Comparison of ENCODE assay signal across 13 mouse cellular contexts in genomic region chr19:56835340-56835739, GRCm38 (mm10). TPM values are rescaled to one million over a fixed set of nuclear protein-coding genes. Genes with fewer than 3 reads are reported as not detected.
DNase-seq lines count a peak whose midpoint lies in the region; ATAC-seq and TF ChIP-seq lines count a peak whose summit lies in the region.
"Had no signal": no experiment of that assay in that cellular context is flagged by ENCODE, and none has a peak within 500 bp of the region (broad histone marks: within the 10 kb centered on the region; RNA-seq: fewer than 3 reads in every experiment).

No protein-coding gene starts in this region.

- H3K36me3 ChIP-seq in hindbrain, embryonic 11.5 days (ENCODE audit: control insufficient read depth, insufficient read depth, low read length) = no peaks in the 10 kb centered on the region
- H3K36me3 ChIP-seq in hindbrain, embryonic 10.5 days = no peaks in the 10 kb centered on the region
- no peaks in the 10 kb centered on the region for H3K36me3 ChIP-seq in hindbrain, postnatal 0 days (ENCODE audit: insufficient read depth, low read length)
- no peaks in the 10 kb centered on the region for H3K36me3 ChIP-seq in liver, embryonic 11.5 days (ENCODE audit: control insufficient read depth, insufficient read depth, low read length)
- H3K36me3 ChIP-seq: embryonic facial prominence, embryonic 13.5 days; neural tube, embryonic 12.5 days; stomach, embryonic 15.5 days had no signal

- no peak overlapping the region for H3K4me3 ChIP-seq in hindbrain, embryonic 11.5 days (ENCODE audit: low read depth, low read length)
- no peak overlapping the region for H3K4me3 ChIP-seq in hindbrain, embryonic 10.5 days
- no peak overlapping the region for H3K4me3 ChIP-seq in hindbrain, postnatal 0 days (ENCODE audit: low read length)
- H3K4me3 ChIP-seq in liver, embryonic 11.5 days (ENCODE audit: low read depth, low read length) = no peak overlapping the region
- H3K4me3 ChIP-seq: embryonic facial prominence, embryonic 13.5 days; megakaryocyte, embryonic 14.5 days; neural tube, embryonic 12.5 days; stomach, embryonic 15.5 days had no signal

- no peak overlapping the region for H3K4me2 ChIP-seq in hindbrain, embryonic 11.5 days (replicated peaks; ENCODE audit: low read depth, low read length)
- H3K4me2 ChIP-seq in hindbrain, postnatal 0 days (ENCODE audit: low read depth, low read length) = no peak overlapping the region
- H3K4me2 ChIP-seq in liver, embryonic 11.5 days = no peak overlapping the region
- H3K4me2 ChIP-seq: embryonic facial prominence, embryonic 13.5 days; neural tube, embryonic 12.5 days; stomach, embryonic 15.5 days had no signal

- DNase-seq in hindbrain, embryonic 11.5 days (ENCODE audit: low spot score) = peak; percentile 55
- no peak for DNase-seq in hindbrain, embryonic 10.5 days (ENCODE audit: low spot score)
- peak; percentile 83 for DNase-seq in retina, postnatal 1 day
- no peak for DNase-seq in retina, embryonic 14.5 days (ENCODE audit: low spot score)
- DNase-seq in hindbrain, postnatal 0 days (ENCODE audit: low spot score) = peak; percentile 74
- DNase-seq in liver, embryonic 11.5 days (ENCODE audit: low spot score) = no peak
- DNase-seq: heart, adult 18-20 months had no signal

- no peak overlapping the region for H3K27ac ChIP-seq in hindbrain, embryonic 11.5 days (ENCODE audit: low read depth, low read length)
- H3K27ac ChIP-seq in hindbrain, embryonic 10.5 days = no peak overlapping the region
- no peak overlapping the region for H3K27ac ChIP-seq in hindbrain, postnatal 0 days
- H3K27ac ChIP-seq in liver, embryonic 11.5 days (ENCODE audit: low read depth, low read length) = no peak overlapping the region
- H3K27ac ChIP-seq: embryonic facial prominence, embryonic 13.5 days; liver, embryonic 14.5 days; neural tube, embryonic 12.5 days; stomach, embryonic 15.5 days had no signal

- no peak for ATAC-seq in hindbrain, embryonic 11.5 days (ENCODE audit: low FRiP score)
- no peak for ATAC-seq in hindbrain, postnatal 0 days
- ATAC-seq in liver, embryonic 11.5 days (replicated peaks; ENCODE audit: low FRiP score) = no peak
- ATAC-seq in cerebellum, adult (ENCODE audit: insufficient number of reproducible peaks, low FRiP score, low TSS enrichment) = no peak

- no peak overlapping the region for H3K9ac ChIP-seq in hindbrain, embryonic 11.5 days (ENCODE audit: low read depth, low read length)
- H3K9ac ChIP-seq in hindbrain, postnatal 0 days (replicated peaks; ENCODE audit: low read length) = no peak overlapping the region
- H3K9ac ChIP-seq in liver, embryonic 11.5 days (ENCODE audit: low read depth, low read length) = no peak overlapping the region
- H3K9ac ChIP-seq: embryonic facial prominence, embryonic 13.5 days; liver, embryonic 14.5 days; neural tube, embryonic 12.5 days; stomach, embryonic 15.5 days had no signal

- H3K4me1 ChIP-seq in hindbrain, embryonic 11.5 days (replicated peaks; ENCODE audit: control insufficient read depth, insufficient read depth, low read length) = no peaks in the 10 kb centered on the region
- H3K4me1 ChIP-seq in hindbrain, embryonic 10.5 days (replicated peaks) = no peaks in the 10 kb centered on the region
- no peaks in the 10 kb centered on the region for H3K4me1 ChIP-seq in hindbrain, postnatal 0 days (ENCODE audit: insufficient read depth, low read length)
- H3K4me1 ChIP-seq in liver, embryonic 11.5 days (replicated peaks; ENCODE audit: control insufficient read depth, insufficient read depth, low read length) = no peaks in the 10 kb centered on the region
- H3K4me1 ChIP-seq: megakaryocyte, embryonic 14.5 days; stomach, embryonic 15.5 days had no signal

- no peaks in the 10 kb centered on the region for H3K27me3 ChIP-seq in hindbrain, embryonic 11.5 days (ENCODE audit: control insufficient read depth, insufficient read depth, low read length)
- no peaks in the 10 kb centered on the region for H3K27me3 ChIP-seq in hindbrain, embryonic 10.5 days (ENCODE audit: insufficient read depth, poor library complexity, severe bottlenecking)
- no peaks in the 10 kb centered on the region for H3K27me3 ChIP-seq in hindbrain, postnatal 0 days (ENCODE audit: insufficient read depth, low read length)
- no peaks in the 10 kb centered on the region for H3K27me3 ChIP-seq in liver, embryonic 11.5 days (replicated peaks; ENCODE audit: control insufficient read depth, insufficient read depth, low read length)
- H3K27me3 ChIP-seq: embryonic facial prominence, embryonic 13.5 days; neural tube, embryonic 12.5 days; stomach, embryonic 15.5 days had no signal

- 53% methylated on average over 9 of the region's 9 CpGs for whole genome bisulfite sequencing in hindbrain, embryonic 11.5 days
- 69% methylated on average over 9 of the region's 9 CpGs for WGBS in hindbrain, embryonic 10.5 days
- 24% methylated on average over 9 of the region's 9 CpGs for WGBS in hindbrain, postnatal 0 days
- WGBS in liver, embryonic 11.5 days = 85% methylated on average over 9 of the region's 9 CpGs

- no peak for TF ChIP-seq CTCF in hindbrain, postnatal 0 days (IDR thresholded peaks at IDR 0.05; ENCODE audit: low read depth)

- H3K9me3 ChIP-seq in hindbrain, embryonic 11.5 days (ENCODE audit: control insufficient read depth, low read length) = no peaks in the 10 kb centered on the region
- no peaks in the 10 kb centered on the region for H3K9me3 ChIP-seq in hindbrain, embryonic 10.5 days
- H3K9me3 ChIP-seq in hindbrain, postnatal 0 days (ENCODE audit: low read length) = no peaks in the 10 kb centered on the region
- H3K9me3 ChIP-seq in liver, embryonic 11.5 days (ENCODE audit: control insufficient read depth, low read length) = no peaks in the 10 kb centered on the region
- H3K9me3 ChIP-seq: embryonic facial prominence, embryonic 13.5 days; megakaryocyte, embryonic 14.5 days; neural tube, embryonic 12.5 days; stomach, embryonic 15.5 days had no signal

RNA-seq across cellular contexts. Expression of gene Tdrd1, which starts 9.3 kb away (rescaled TPM):
- polyA plus RNA-seq in hindbrain, embryonic 11.5 days (2014; fragmentation: Nextera tagmentation; extraction: Ambion mirVana) = 0.68 and 0.95 TPM in 2 replicates
- polyA plus RNA-seq in hindbrain, embryonic 10.5 days (2016; fragmentation: Nextera tagmentation; extraction: Ambion mirVana) = 0.52 and 0.75 TPM in 2 replicates
- total RNA-seq in hindbrain, postnatal 0 days (2014; rRNA removed) = 0.94 and 1.0 TPM in 2 replicates
- 0.68 and 0.81 TPM in 2 replicates for polyA plus RNA-seq in hindbrain, postnatal 0 days (2015; fragmentation: Nextera tagmentation; extraction: Ambion mirVana)
- polyA plus RNA-seq in liver, embryonic 11.5 days (2014; fragmentation: Nextera tagmentation; extraction: Ambion mirVana) = 0.45 and 0.81 TPM in 2 replicates
- total RNA-seq: heart, adult 18-20 months had no signal

RNA-seq across cellular contexts. Expression of gene Ccdc186, which starts 13.3 kb away (rescaled TPM):
- polyA plus RNA-seq in hindbrain, embryonic 11.5 days (2014; fragmentation: Nextera tagmentation; extraction: Ambion mirVana) = 23.3 and 25.7 TPM in 2 replicates
- 13.0 and 17.2 TPM in 2 replicates for polyA plus RNA-seq in hindbrain, embryonic 10.5 days (2016; fragmentation: Nextera tagmentation; extraction: Ambion mirVana)
- total RNA-seq in hindbrain, postnatal 0 days (2014; rRNA removed) = 11.7 and 12.4 TPM in 2 replicates
- 21.7 and 22.7 TPM in 2 replicates for polyA plus RNA-seq in hindbrain, postnatal 0 days (2015; fragmentation: Nextera tagmentation; extraction: Ambion mirVana)
- polyA plus RNA-seq in liver, embryonic 11.5 days (2014; fragmentation: Nextera tagmentation; extraction: Ambion mirVana) = 9.5 and 10.9 TPM in 2 replicates

RNA-seq across cellular contexts. Expression of gene Vwa2, which starts 38.7 kb away (rescaled TPM):
- polyA plus RNA-seq in hindbrain, embryonic 11.5 days (2014; fragmentation: Nextera tagmentation; extraction: Ambion mirVana) = 0.63 and 0.73 TPM in 2 replicates
- polyA plus RNA-seq in hindbrain, embryonic 10.5 days (2016; fragmentation: Nextera tagmentation; extraction: Ambion mirVana) = 0.65 and 2.5 TPM in 2 replicates
- 0.79 and 1.6 TPM in 2 replicates for total RNA-seq in hindbrain, postnatal 0 days (2014; rRNA removed)
- polyA plus RNA-seq in hindbrain, postnatal 0 days (2015; fragmentation: Nextera tagmentation; extraction: Ambion mirVana) = 0.47 and 0.64 TPM in 2 replicates
- 0.39 and 0.59 TPM in 2 replicates for polyA plus RNA-seq in liver, embryonic 11.5 days (2014; fragmentation: Nextera tagmentation; extraction: Ambion mirVana)
- total RNA-seq: heart, adult 18-20 months had no signal

Comparison
In these comparisons a context has a peak if more than half of its experiments do, and no peak if none do; other contexts are left out.
1. DNase-seq: peak in hindbrain, embryonic 11.5 days (single experiment), retina, postnatal 1 day (single experiment) and hindbrain, postnatal 0 days (single experiment); none in hindbrain, embryonic 10.5 days (single experiment), retina, embryonic 14.5 days (single experiment) and liver, embryonic 11.5 days (single experiment).